Mouse (Mus musculus) right cerebral cortex, postnatal 4 days (tissue): ENCODE data around the gene Tuba1b.

Experiments
- DNase-seq: peaks from one replicate; pipeline ENCODE4 v3.0.0-alpha.2; 2022

Tuba1b gene

DNA sequence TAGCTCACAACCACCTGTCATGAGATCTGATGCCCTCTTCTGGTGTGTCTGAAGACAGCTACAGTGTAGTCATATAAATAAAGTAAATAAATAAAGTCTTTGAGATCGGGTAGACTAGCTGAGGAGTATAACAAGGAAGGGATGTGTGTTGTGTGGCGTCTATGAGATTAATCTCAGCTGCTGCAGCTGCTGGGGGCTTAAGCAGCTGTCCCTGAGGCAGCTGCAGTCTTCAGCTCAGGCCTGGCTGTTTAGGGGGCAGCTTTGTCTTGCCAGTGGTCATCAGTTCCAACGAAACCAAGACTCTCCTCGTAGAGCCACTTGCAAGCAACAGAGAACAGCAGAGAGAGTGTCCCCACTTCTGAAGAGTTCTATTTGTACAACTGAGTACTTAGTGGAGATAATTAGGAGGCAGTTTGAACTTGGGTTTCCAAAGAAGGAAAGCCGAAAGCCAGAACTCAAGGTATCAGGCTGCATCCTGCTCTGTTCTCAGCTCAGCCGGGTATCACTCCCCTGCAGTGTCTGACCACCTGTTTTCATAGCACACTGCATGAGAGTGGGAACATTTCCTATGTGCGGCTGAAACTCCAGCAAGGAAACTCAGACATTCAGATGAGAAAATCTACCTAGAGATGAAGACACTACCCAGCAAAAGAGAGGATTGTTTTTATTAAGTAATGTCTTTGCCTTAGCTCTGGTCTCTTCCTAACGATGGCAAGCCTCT is 47.5 kb downstream of the Tuba1b start:
- DNase-seq = no peak

GRCm38 (mm10) chr15:98884106-98884505 is 50.3 kb downstream of the Tuba1b start:
- no peak for DNase-seq

GRCm38 (mm10) chr15:98883661-98884060 is 50.7 kb downstream of the Tuba1b start:
- DNase-seq = no peak

GRCm38 (mm10) chr15:98881656-98882008 is 52.7 kb downstream of the Tuba1b start:
- no peak for DNase-seq
